Mouse (Mus musculus) MEL-GATA-1-ER (cell line): ENCODE results near the gene C1ql3.

ENCODE experiments used
- DNase-seq: peaks from one replicate; pipeline ENCODE4 v3.0.0-alpha.2; 2012; ENCODE audit warnings: low read depth; ENCODE audit errors: extremely low read depth

Gene C1ql3

GRCm38 (mm10) chr2:13011472-13011871 lies at the start of gene C1ql3:
Gene C1ql3 (minus strand): TSS chr2:13011806.
- no peak for DNase-seq

GRCm38 (mm10) chr2:13060426-13061170 lies 49.0 kb upstream of the C1ql3 start:
- DNase-seq = no peak

GRCm38 (mm10) chr2:13048649-13049048 lies 37.0 kb upstream of the C1ql3 start:
- no peak for DNase-seq

GRCm38 (mm10) chr2:13044555-13044954 lies 32.9 kb upstream of the C1ql3 start:
- no peak for DNase-seq

GRCm38 (mm10) chr2:13039785-13040184 lies 28.2 kb upstream of the C1ql3 start:
- no peak for DNase-seq

- DNase-seq = no peak
Measured at GRCm38 (mm10) chr2:13038772-13039171, 27.2 kb upstream of the C1ql3 start.

GRCm38 (mm10) chr2:13018861-13019260 lies 7.3 kb upstream of the C1ql3 start:
- DNase-seq = no peak

- DNase-seq = no peak
Measured at GRCm38 (mm10) chr2:13018382-13018781, 6.8 kb upstream of the C1ql3 start.

GRCm38 (mm10) chr2:13011973-13012372 lies 367 bp upstream of the C1ql3 start:
- no peak for DNase-seq

GRCm38 (mm10) chr2:13010460-13011341 lies 905 bp downstream of the C1ql3 start:
- DNase-seq = no peak

GRCm38 (mm10) chr2:13010030-13010459 lies 1.6 kb downstream of the C1ql3 start:
- no peak for DNase-seq

- no peak for DNase-seq
Measured at GRCm38 (mm10) chr2:13009261-13009972, 2.2 kb downstream of the C1ql3 start.

- no peak for DNase-seq
Measured at GRCm38 (mm10) chr2:13008433-13008832, 3.2 kb downstream of the C1ql3 start.

- DNase-seq = no peak
Measured at GRCm38 (mm10) chr2:13000026-13000425, 11.6 kb downstream of the C1ql3 start.

- DNase-seq = no peak
Measured at GRCm38 (mm10) chr2:12984901-12985732, 26.5 kb downstream of the C1ql3 start.

- no peak for DNase-seq
Measured at GRCm38 (mm10) chr2:12978771-12979170, 32.8 kb downstream of the C1ql3 start.

- no peak for DNase-seq
Measured at GRCm38 (mm10) chr2:12977367-12977766, 34.2 kb downstream of the C1ql3 start.

- no peak for DNase-seq
Measured at GRCm38 (mm10) chr2:12973752-12974151, 37.9 kb downstream of the C1ql3 start.

- no peak for DNase-seq
Measured at GRCm38 (mm10) chr2:12970049-12970724, 41.4 kb downstream of the C1ql3 start.

- no peak for DNase-seq
Measured at GRCm38 (mm10) chr2:12956703-12957424, 54.7 kb downstream of the C1ql3 start.
